Mouse (Mus musculus) mouse embryonic stem cell (cell line): ENCODE results near the gene Ago1.

Source experiments
- in situ Hi-C, 2 experiments: fragments of 300-500 bp; cut with MboI; formaldehyde crosslinking; loops; 1 replicate in 1 of 2; 3 replicates in 1 of 2; pipeline ENCODE4 v1.14.3; 2019 to 2020; ENCODE audit warnings: low sequenced_read_pairs in 2 of 2, low pct_unique_long_range_greater_than_20kb in 1 of 2, mixed read lengths in 1 of 2; ENCODE audit not compliant: unreplicated experiment in 1 of 2

Gene Ago1

GRCm38 (mm10) chr4:126468285-126468901 lies at the start of gene Ago1:
TSS of gene Ago1 (minus strand) at chr4:126468583.
- in situ Hi-C loops = no loop called here

GRCm38 (mm10) chr4:126512308-126513066 lies 44.1 kb upstream of the Ago1 start:
- in situ Hi-C loops = no loop called here

DNA sequence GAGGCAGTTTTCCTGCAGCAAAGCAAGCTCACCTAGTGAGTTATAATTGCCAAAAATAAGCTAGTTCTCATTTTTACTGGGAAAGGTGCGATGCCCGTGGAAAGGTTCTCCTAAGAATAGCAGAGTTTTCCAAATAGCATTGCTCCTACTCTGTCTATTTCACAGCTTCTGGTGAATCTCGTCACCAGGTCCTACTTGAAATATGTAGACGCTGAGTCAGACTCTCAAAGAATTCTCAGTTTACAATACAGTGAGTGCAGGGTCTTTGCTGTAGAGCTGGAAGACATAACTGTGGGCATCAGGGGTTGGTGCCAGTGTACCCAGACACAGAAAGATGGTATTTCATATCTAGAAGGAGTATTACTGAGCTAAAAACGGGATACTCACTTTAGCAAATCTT lies 42.6 kb upstream of the Ago1 start:
- in situ Hi-C loops = no loop called here

- in situ Hi-C loops = no loop called here
Observed at GRCm38 (mm10) chr4:126509072-126509471, 40.7 kb upstream of the Ago1 start.

GRCm38 (mm10) chr4:126508110-126508899 lies 39.9 kb upstream of the Ago1 start:
- in situ Hi-C loops = no loop called here

- in situ Hi-C loops = no loop called here
Observed at GRCm38 (mm10) chr4:126502977-126503309, 34.6 kb upstream of the Ago1 start.

GRCm38 (mm10) chr4:126502141-126502976 lies 34.0 kb upstream of the Ago1 start:
- in situ Hi-C loops = no loop called here

DNA sequence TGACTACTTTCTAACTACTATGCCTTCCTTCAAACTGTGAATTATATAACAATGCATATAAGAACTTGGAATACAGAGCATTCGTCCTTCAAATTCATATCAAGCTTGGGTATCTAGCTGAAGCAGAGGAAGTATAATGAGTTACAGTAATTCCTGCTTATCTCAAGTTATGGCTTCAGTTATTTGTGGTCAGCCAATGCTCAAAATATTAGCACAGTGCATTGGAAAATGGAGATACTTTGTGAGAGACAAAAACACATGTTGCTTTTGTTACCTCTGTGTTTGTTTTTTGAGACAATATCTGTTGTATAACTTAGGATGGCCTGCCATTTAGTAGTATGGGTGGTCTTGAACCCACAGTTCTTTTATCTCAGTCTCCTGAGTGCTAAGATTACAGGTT lies 30.2 kb upstream of the Ago1 start:
- in situ Hi-C loops = no loop called here

GRCm38 (mm10) chr4:126496963-126497362 lies 28.6 kb upstream of the Ago1 start:
- in situ Hi-C loops = no loop called here

DNA sequence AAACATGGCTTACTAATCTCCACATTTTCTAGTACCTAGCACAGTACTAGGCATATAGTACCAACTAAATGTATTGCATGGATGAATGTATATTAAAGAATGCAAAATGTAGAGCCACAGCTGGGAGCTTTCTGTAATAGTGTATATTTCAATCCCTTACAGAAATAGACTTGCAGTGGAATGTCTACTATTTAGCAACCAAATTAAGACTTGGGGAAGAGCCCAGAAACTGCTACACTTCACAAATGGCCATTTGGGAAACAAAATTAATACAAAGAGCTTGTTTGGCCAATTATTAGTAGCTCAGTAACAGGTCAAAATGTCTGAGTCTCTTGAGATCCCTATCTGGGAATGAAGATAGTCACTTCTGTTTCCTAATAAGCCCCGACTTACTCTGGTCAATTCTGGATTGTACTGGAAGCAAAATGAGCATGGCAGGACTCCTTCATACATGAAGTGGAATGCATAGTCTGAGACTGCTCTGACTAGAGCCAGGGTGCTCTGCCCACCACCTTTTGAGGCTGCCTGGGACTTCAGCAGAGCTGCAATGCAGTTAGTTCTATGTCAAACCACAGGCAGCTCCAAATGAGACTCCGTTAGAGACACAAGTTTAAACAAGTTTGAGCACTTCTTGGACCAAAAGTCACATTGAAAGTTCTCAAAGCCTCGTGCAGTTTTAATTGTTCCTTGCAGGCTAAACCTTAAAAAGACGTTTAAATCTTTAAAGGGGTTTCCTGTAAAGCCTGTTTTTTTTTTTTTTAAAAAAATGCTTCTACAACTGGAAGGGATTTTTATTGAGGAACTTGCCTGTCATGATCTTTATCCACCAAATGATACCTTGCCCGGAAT lies 27.8 kb upstream of the Ago1 start:
- in situ Hi-C loops = no loop called here

GRCm38 (mm10) chr4:126495453-126495852 lies 27.1 kb upstream of the Ago1 start:
- in situ Hi-C loops = no loop called here

- in situ Hi-C loops = no loop called here
Observed at GRCm38 (mm10) chr4:126493416-126493815, 25.0 kb upstream of the Ago1 start.

DNA sequence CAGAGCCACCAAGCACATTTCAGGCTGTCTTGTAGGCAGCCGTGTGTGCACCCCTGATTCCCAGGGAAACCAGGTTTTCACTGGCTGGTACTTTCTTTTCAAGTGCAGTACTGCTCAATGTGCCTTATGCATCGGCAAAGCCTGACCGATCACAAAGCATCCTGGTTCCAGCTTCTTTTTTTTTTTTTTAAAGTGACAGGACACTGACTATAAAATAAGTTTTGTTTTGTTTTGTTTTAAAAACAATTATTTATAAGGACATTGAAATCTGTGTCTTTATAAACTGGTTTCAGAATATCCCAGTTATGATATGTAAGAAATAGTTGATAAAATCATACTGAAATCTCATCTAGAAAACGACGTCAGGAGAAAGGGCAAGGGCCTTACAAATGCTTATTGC lies 23.6 kb upstream of the Ago1 start:
- in situ Hi-C loops = no loop called here

GRCm38 (mm10) chr4:126490726-126491125 lies 22.3 kb upstream of the Ago1 start:
- in situ Hi-C loops = no loop called here

GRCm38 (mm10) chr4:126489811-126490210 lies 21.4 kb upstream of the Ago1 start:
- in situ Hi-C loops = no loop called here

DNA sequence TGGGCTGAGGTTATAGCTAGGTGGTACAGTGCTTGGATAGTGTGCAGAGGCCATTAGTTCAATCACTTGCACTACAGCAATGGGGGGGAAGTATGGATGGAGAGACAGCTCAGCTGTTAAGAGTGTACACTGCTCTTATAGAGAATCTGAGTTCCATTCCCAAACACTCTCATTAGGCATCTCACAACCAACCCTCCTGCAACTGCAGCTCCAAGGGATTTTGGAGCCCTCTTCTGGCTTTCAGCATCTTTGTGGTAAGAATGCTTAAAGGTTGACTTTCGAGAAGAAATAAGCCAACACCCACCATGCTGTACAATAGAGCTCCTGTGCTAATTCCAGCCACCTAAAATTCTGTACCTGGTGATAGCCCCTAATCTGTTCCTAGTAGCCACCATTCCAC lies 17.8 kb upstream of the Ago1 start:
- in situ Hi-C loops = no loop called here

DNA sequence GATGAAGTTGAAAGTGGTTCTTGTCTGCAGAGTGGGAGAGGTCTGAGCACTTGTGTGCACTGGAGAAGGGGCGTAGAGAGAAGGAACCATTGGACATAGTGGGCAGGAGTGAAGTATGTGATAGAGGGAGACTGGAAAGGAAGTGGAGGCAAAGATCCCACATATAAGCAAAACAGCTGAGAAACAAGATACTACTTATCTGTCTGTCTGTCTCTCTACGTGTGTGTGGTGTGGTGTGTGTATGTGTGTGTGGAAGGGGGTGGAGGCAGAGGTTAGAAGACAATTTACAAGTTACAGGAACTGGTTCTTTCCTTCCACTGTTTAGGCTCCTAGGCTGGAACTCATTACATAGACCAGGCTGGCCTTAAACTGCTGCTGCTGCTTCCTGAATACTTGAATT lies 16.7 kb upstream of the Ago1 start:
- in situ Hi-C loops = no loop called here

GRCm38 (mm10) chr4:126483874-126484273 lies 15.5 kb upstream of the Ago1 start:
- in situ Hi-C loops = no loop called here
